Mouse (Mus musculus): ENCODE data around the gene Phkg2. TPM values are rescaled to one million over a fixed set of nuclear protein-coding genes. Genes with fewer than 3 reads are reported as not detected.

The Phkg2 gene
- total RNA-seq, 2 experiments from 2014 or later, result 78.1 to 79.8 TPM

GRCm38 (mm10) chr7:127628646-127629045, 55.5 kb downstream of the Phkg2 start:
- DNase-seq (ENCODE audit: extremely low spot score in 1 of 2, low spot score in 2 of 2), result no peak
- no peak overlapping the region for H3K27ac ChIP-seq
- TF ChIP-seq CTCF (IDR thresholded peaks at IDR 0.05), result no peak
- H3K4me3 ChIP-seq, result no peak overlapping the region
- intact Hi-C loops (cut with DNase I), result no loop called here

GRCm38 (mm10) chr7:127631416-127631815, 58.3 kb downstream of the Phkg2 start:
- Histone ChIP-seq H3K4me3 (no peak overlapping the region), H3K27ac (no peak overlapping the region)
- no peak for DNase-seq (ENCODE audit: extremely low spot score in 1 of 2, low spot score in 2 of 2)
- no peak for TF ChIP-seq CTCF (IDR thresholded peaks at IDR 0.05)
- intact Hi-C loops (cut with DNase I), result no loop called here

Other genes with a start within 250 kb of the Phkg2 start
- 10 to 100 TPM; 13.4 to 14.3 TPM for gene Zfp768, start 227.8 kb upstream of the Phkg2 start, total RNA-seq (2021)
- 1 to 10 TPM; 6.5 to 8.1 TPM for gene Zfp747, start 197.3 kb upstream of the Phkg2 start, total RNA-seq (2021)
- 1 to 10 TPM; 3.8 to 5.0 TPM for gene 9130019O22Rik, start 186.2 kb upstream of the Phkg2 start, total RNA-seq (2021)
- gene E430018J23Rik, start 179.7 kb upstream of the Phkg2 start, total RNA-seq (2021), result 1 to 10 TPM; 7.6 to 9.3 TPM
- gene Zfp764, start 166.5 kb upstream of the Phkg2 start, total RNA-seq (2021), result 1 to 10 TPM; 3.8 to 5.6 TPM
- 10 to 100 TPM; 13.3 to 13.8 TPM for gene Zfp688, start 151.3 kb upstream of the Phkg2 start, total RNA-seq (2021)
- 1 to 10 TPM; 5.5 to 6.7 TPM for gene Zfp689, start 124.2 kb upstream of the Phkg2 start, total RNA-seq (2021)
- gene Prr14, start 113.7 kb upstream of the Phkg2 start, total RNA-seq (2021), result 10 to 100 TPM; 28.4 to 33.4 TPM
- gene Fbrs, start 94.1 kb upstream of the Phkg2 start, total RNA-seq (2021), result 10 to 100 TPM; 62.3 to 63.9 TPM
- gene Srcap, start 61.4 kb upstream of the Phkg2 start, total RNA-seq (2021), result 100 to 1,000 TPM; 122 to 126 TPM
- gene Gm42715, start 53.8 kb upstream of the Phkg2 start, total RNA-seq (2021), result 10 to 100 TPM; 12.6 TPM
- 1 to 10 TPM in 1 of 2 experiments, under 1 TPM in 1; 0.50 to 1.0 TPM for gene Tmem265, start 11.9 kb upstream of the Phkg2 start, total RNA-seq (2021)
- gene Ccdc189, start 15.3 kb downstream of the Phkg2 start, total RNA-seq (2021), result 10 to 100 TPM in 1 of 2 experiments, 1 to 10 TPM in 1; 9.4 to 10.8 TPM
- 10 to 100 TPM; 78.8 to 79.6 TPM for gene Rnf40, start 15.4 kb downstream of the Phkg2 start, total RNA-seq (2021)
- gene Zfp629, start 42.5 kb downstream of the Phkg2 start, total RNA-seq (2021), result 10 to 100 TPM; 24.5 to 26.2 TPM
- gene Bcl7c, start 135.6 kb downstream of the Phkg2 start, total RNA-seq (2021), result 10 to 100 TPM; 32.7 to 39.9 TPM
- 1 to 10 TPM; 2.8 to 3.8 TPM for gene Ctf1, start 139.4 kb downstream of the Phkg2 start, total RNA-seq (2021)
- not detected for gene Ctf2, start 158.8 kb downstream of the Phkg2 start, total RNA-seq (2021)
- gene Fbxl19, start 171.2 kb downstream of the Phkg2 start, total RNA-seq (2021), result 10 to 100 TPM; 72.4 to 81.5 TPM
- 10 to 100 TPM; 19.8 to 21.8 TPM for gene Orai3, start 196.5 kb downstream of the Phkg2 start, total RNA-seq (2021)
- gene Setd1a, start 203.3 kb downstream of the Phkg2 start, total RNA-seq (2021), result 10 to 100 TPM; 48.8 to 55.2 TPM
- gene Gm49388, start 212.3 kb downstream of the Phkg2 start, total RNA-seq (2021), result 1 to 10 TPM; 4.2 to 4.3 TPM
- gene Hsd3b7, start 227.3 kb downstream of the Phkg2 start, total RNA-seq (2021), result 1 to 10 TPM; 4.2 to 4.5 TPM

Data from left cerebral cortex, adult 2 months (tissue).